Mouse (Mus musculus) left cerebral cortex, adult 8-10 months (tissue): ENCODE results near the gene Stk19. TPM values are rescaled to one million over a fixed set of nuclear protein-coding genes. Genes with fewer than 3 reads are reported as not detected.
"Not testable (repeated sequence)": the region's sequence is repeated elsewhere in the genome, so short reads cannot be mapped to it uniquely, and the experiment has no call there.

Source experiments
- DNase-seq, 2 experiments: peaks; one replicate each; pipeline ENCODE4 v3.0.0; 2022; ENCODE audit warnings: low spot score in 2 of 2
- microRNA-seq, 2 experiments: library from miRNA; unstranded; fragments of <30 nt; microRNA quantifications; one replicate each; pipeline ENCODE4 v1.2.0; 2022
- total RNA-seq, 4 experiments: library from RNA; stranded (reverse); gene quantifications; 2 replicates each; pipeline ENCODE4 v1.2.4; 2022

The Stk19 gene
- total RNA-seq, 4 experiments from 2014 or later: 45.3 to 49.5 (median 47.7) TPM

- DNase-seq: not testable (repeated sequence)
Observed at GRCm38 (mm10) chr17:34797211-34797995, 39.3 kb downstream of the Stk19 start.

GRCm38 (mm10) chr17:34796311-34797140 is 40.2 kb downstream of the Stk19 start:
- DNase-seq: no peak

- peak in 1 of 2 experiments; percentile 50 for DNase-seq
Observed at GRCm38 (mm10) chr17:34795633-34796032, 41.1 kb downstream of the Stk19 start.

- DNase-seq: no peak
Observed at GRCm38 (mm10) chr17:34795016-34795415, 41.7 kb downstream of the Stk19 start.

GRCm38 (mm10) chr17:34777680-34778325 is 58.9 kb downstream of the Stk19 start:
- no peak for DNase-seq

Small RNA genes lying within 50 kb of the gene (microRNA-seq; reads per million reads assigned to microRNA genes)
- gene Mir6970 (0.84 to 1.1 reads per million in 2 experiments), gene Mir6971 (2.4 to 3.6 reads per million in 2 experiments), gene Mir6972 (0 reads per million in 2 experiments)

Other genes with a start within 250 kb of the Stk19 start
- 1 to 10 TPM; 2.1 to 4.2 (median 3.4) TPM for gene Gpsm3, start 247.1 kb downstream of the Stk19 start, total RNA-seq
- gene Pbx2, start 245.7 kb downstream of the Stk19 start, total RNA-seq: 10 to 100 TPM; 59.5 to 66.5 (median 62.6) TPM
- under 1 TPM; 0.39 to 0.83 (median 0.54) TPM for gene Ager, start 239.1 kb downstream of the Stk19 start, total RNA-seq
- 10 to 100 TPM; 73.3 to 77.6 (median 76.0) TPM for gene Rnf5, start 233.3 kb downstream of the Stk19 start, total RNA-seq
- gene Agpat1, start 232.7 kb downstream of the Stk19 start, total RNA-seq: 100 to 1,000 TPM; 150 to 164 (median 155) TPM
- gene Egfl8, start 221.0 kb downstream of the Stk19 start, total RNA-seq: 1 to 10 TPM; 3.0 to 4.9 (median 3.4) TPM
- 10 to 100 TPM; 38.1 to 48.6 (median 45.4) TPM for gene Ppt2, start 208.4 kb downstream of the Stk19 start, total RNA-seq
- gene Prrt1, start 207.4 kb downstream of the Stk19 start, total RNA-seq: 100 to 1,000 TPM in 3 of 4 experiments, 10 to 100 TPM in 1; 90.1 to 149 (median 116) TPM
- gene Fkbpl, start 192.2 kb downstream of the Stk19 start, total RNA-seq: 10 to 100 TPM; 12.5 to 16.7 (median 14.8) TPM
- 10 to 100 TPM; 46.3 to 56.8 (median 53.7) TPM for gene Atf6b, start 189.8 kb downstream of the Stk19 start, total RNA-seq
- 1 to 10 TPM; 2.5 to 3.1 (median 2.8) TPM for gene Tnxb, start 166.4 kb downstream of the Stk19 start, total RNA-seq
- gene C4b, start 93.1 kb downstream of the Stk19 start, total RNA-seq: 100 to 1,000 TPM in 2 of 4 experiments, 10 to 100 TPM in 2; 27.2 to 188 (median 81.4) TPM
- gene Cyp21a1, start 32.4 kb downstream of the Stk19 start, total RNA-seq: 1 to 10 TPM in 2 of 4 experiments, not detected in 2; 3.1 to 3.7 TPM
- 10 to 100 TPM; 31.8 to 37.2 (median 34.0) TPM for gene Dxo, start 74 bp upstream of the Stk19 start, total RNA-seq
- gene Skiv2l, start 13.3 kb upstream of the Stk19 start, total RNA-seq: 10 to 100 TPM; 61.1 to 73.1 (median 67.3) TPM
- gene Nelfe, start 13.4 kb upstream of the Stk19 start, total RNA-seq: 10 to 100 TPM; 34.8 to 38.3 (median 37.2) TPM
- under 1 TPM in 1 of 4 experiments, not detected in 3; 0.43 TPM for gene Cfb, start 25.6 kb upstream of the Stk19 start, total RNA-seq
- 1 to 10 TPM; 8.3 to 9.1 (median 9.0) TPM for gene Zbtb12, start 42.5 kb upstream of the Stk19 start, total RNA-seq
- not detected for gene Gm20547, start 45.1 kb upstream of the Stk19 start, total RNA-seq
- 1 to 10 TPM; 1.6 to 5.9 (median 4.0) TPM for gene C2, start 61.3 kb upstream of the Stk19 start, total RNA-seq
- gene Ehmt2, start 61.5 kb upstream of the Stk19 start, total RNA-seq: 100 to 1,000 TPM; 182 to 191 (median 185) TPM
- under 1 TPM; 0.33 to 0.66 (median 0.51) TPM for gene Slc44a4, start 77.5 kb upstream of the Stk19 start, total RNA-seq
- 10 to 100 TPM; 40.1 to 44.4 (median 42.7) TPM for gene Neu1, start 94.3 kb upstream of the Stk19 start, total RNA-seq
- gene Hspa1b, start 122.3 kb upstream of the Stk19 start, total RNA-seq: 10 to 100 TPM in 2 of 4 experiments, 1 to 10 TPM in 2; 6.9 to 13.1 (median 10.4) TPM
- not detected for gene Gm20481, start 133.0 kb upstream of the Stk19 start, total RNA-seq
- 10 to 100 TPM; 11.9 to 17.5 (median 13.7) TPM for gene Hspa1a, start 135.2 kb upstream of the Stk19 start, total RNA-seq
- gene Hspa1l, start 135.8 kb upstream of the Stk19 start, total RNA-seq: under 1 TPM; 0.24 to 0.72 (median 0.58) TPM
- 10 to 100 TPM; 14.1 to 22.5 (median 17.3) TPM for gene Lsm2, start 144.9 kb upstream of the Stk19 start, total RNA-seq
- 10 to 100 TPM; 43.5 to 53.0 (median 48.2) TPM for gene Vars, start 164.0 kb upstream of the Stk19 start, total RNA-seq
- 1 to 10 TPM in 3 of 4 experiments, under 1 TPM in 1; 0.95 to 1.5 (median 1.3) TPM for gene Vwa7, start 179.6 kb upstream of the Stk19 start, total RNA-seq
- gene Sapcd1, start 191.1 kb upstream of the Stk19 start, total RNA-seq: under 1 TPM in 2 of 4 experiments, not detected in 2; 0.59 to 0.67 TPM
- gene Msh5, start 209.8 kb upstream of the Stk19 start, total RNA-seq: 1 to 10 TPM in 1 of 4 experiments, under 1 TPM in 2, not detected in 1; 0.34 to 1.2 (median 0.78) TPM
- 10 to 100 TPM; 10.2 to 18.3 (median 11.8) TPM for gene Clic1, start 213.0 kb upstream of the Stk19 start, total RNA-seq
- gene Ddah2, start 222.1 kb upstream of the Stk19 start, total RNA-seq: 10 to 100 TPM; 13.1 to 20.2 (median 14.8) TPM
- not detected for gene Ly6g6c, start 228.4 kb upstream of the Stk19 start, total RNA-seq
- gene Mpig6b, start 229.2 kb upstream of the Stk19 start, total RNA-seq: under 1 TPM in 1 of 4 experiments, not detected in 3; 0.15 TPM
- 1 to 10 TPM; 3.7 to 4.9 (median 4.0) TPM for gene Ly6g6e, start 240.0 kb upstream of the Stk19 start, total RNA-seq
- gene Ly6g6d, start 241.1 kb upstream of the Stk19 start, total RNA-seq: 1 to 10 TPM in 3 of 4 experiments, under 1 TPM in 1; 0.70 to 1.8 (median 1.3) TPM
- under 1 TPM in 2 of 4 experiments, not detected in 2; 0.50 to 0.54 TPM for gene Ly6g6f, start 248.7 kb upstream of the Stk19 start, total RNA-seq